Mouse (Mus musculus) midbrain, embryonic 16.5 days (tissue): Measurements from ENCODE around the gene Chil1. TPM values are rescaled to one million over a fixed set of nuclear protein-coding genes. Genes with fewer than 3 reads are reported as not detected.

Source experiments
- ATAC-seq: fragments of 200-750 bp; cut with Nextera tagmentation; 2 replicates; pipeline ENCODE4 v1.8.0; 2017; ENCODE audit warnings: moderate TSS enrichment
- H3K27ac ChIP-seq: fragments of 300-500 bp; sonication (generic); 2 replicates; pipeline ENCODE4 v1.5.1; 2014; ENCODE audit warnings: mild to moderate bottlenecking, low read length, mixed read lengths
- H3K27me3 ChIP-seq: fragments of 300-500 bp; sonication (generic); 2 replicates; pipeline ENCODE4 v1.6.1; 2014; ENCODE audit warnings: low read depth, low read length, mixed read lengths; ENCODE audit not compliant: control insufficient read depth, insufficient read depth
- H3K36me3 ChIP-seq: fragments of 300-500 bp; sonication (generic); 2 replicates; pipeline ENCODE4 v1.6.1; 2014; ENCODE audit warnings: mild to moderate bottlenecking, low read length, moderate library complexity, mixed read lengths; ENCODE audit not compliant: control insufficient read depth, insufficient read depth
- H3K4me1 ChIP-seq: fragments of 300-500 bp; sonication (generic); 2 replicates; pipeline ENCODE4 v1.6.1; 2014; ENCODE audit warnings: mild to moderate bottlenecking, low read length, mixed read lengths; ENCODE audit not compliant: control insufficient read depth, insufficient read depth
- H3K4me2 ChIP-seq: fragments of 300-500 bp; sonication (generic); 2 replicates; pipeline ENCODE4 v1.6.1; 2014; ENCODE audit warnings: mild to moderate bottlenecking, low read length, mixed read lengths
- H3K4me3 ChIP-seq: fragments of 300-500 bp; sonication (generic); 2 replicates; pipeline ENCODE4 v1.5.1; 2014; ENCODE audit warnings: low read depth, mild to moderate bottlenecking, low read length, moderate library complexity, mixed read lengths
- H3K9ac ChIP-seq: fragments of 300-500 bp; sonication (generic); 2 replicates; pipeline ENCODE4 v1.6.1; 2014; ENCODE audit warnings: low read depth, low read length, mixed read lengths
- H3K9me3 ChIP-seq: fragments of 300-500 bp; sonication (generic); replicated peaks from 2 replicates; pipeline ENCODE4 v1.6.1; 2014; ENCODE audit warnings: mild to moderate bottlenecking, low read length, mixed read lengths; ENCODE audit not compliant: control insufficient read depth, poor library complexity, severe bottlenecking
- WGBS: fragments of 180-500 bp; shearing (Covaris S2); extraction: QIAGEN DNeasy Blood & Tissue Kit; methylation state at CpG from one replicate; pipeline ENCODE4 v1.1.7; 2014; 5-methylcytosine and 5-hydroxymethylcytosine counted together
- polyA plus RNA-seq: library from polyadenylated mRNA; unstranded; fragments of >200 nt; fragmentation: Nextera tagmentation; extraction: Ambion mirVana; gene quantifications from 2 replicates; pipeline ENCODE4 v1.2.1, GENCODE M21; 2015

Gene Chil1
- polyA plus RNA-seq, result 2.0 and 3.9 TPM in 2 replicates

DNA sequence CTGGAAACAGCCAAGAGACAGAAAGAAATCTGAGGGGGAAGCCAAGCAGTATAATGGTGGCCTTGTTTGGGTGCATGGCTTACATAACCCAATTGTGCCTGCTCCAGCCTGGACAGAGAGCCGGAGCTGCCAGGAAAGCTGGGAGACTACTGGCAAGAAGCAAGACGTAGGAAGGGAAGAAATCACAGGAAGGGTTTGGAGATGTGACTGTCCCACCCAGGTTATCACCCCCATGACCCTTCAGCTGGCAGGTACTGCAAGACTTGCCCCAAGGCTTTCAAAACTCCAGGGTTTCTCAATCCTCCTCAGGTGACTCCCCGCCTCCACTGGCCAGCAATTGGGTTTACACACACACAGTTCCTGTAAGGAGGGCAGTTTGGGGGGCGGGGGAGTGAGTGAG lies at the start of gene Chil1:
Gene Chil1 (plus strand): TSS at position 152 of the 400 bp plus-strand sequence.
- H3K4me2 ChIP-seq, result no peak within 1 kb of the TSS
- no peak within 1 kb of the TSS for H3K9ac ChIP-seq
- no peak for ATAC-seq
- WGBS, result 58% methylated on average over 4 of the region's 4 CpGs
- H3K4me1 ChIP-seq, result no peaks in the 10 kb centered on the region
- no peaks in the 10 kb centered on the region for H3K9me3 ChIP-seq
- H3K4me3 ChIP-seq, result no peak within 1 kb of the TSS
- H3K36me3 ChIP-seq, result no peaks in the 10 kb centered on the region
- no peaks in the 10 kb centered on the region; the same call in 1 of the 2 replicates for H3K27me3 ChIP-seq
- no peak within 1 kb of the TSS for H3K27ac ChIP-seq

DNA sequence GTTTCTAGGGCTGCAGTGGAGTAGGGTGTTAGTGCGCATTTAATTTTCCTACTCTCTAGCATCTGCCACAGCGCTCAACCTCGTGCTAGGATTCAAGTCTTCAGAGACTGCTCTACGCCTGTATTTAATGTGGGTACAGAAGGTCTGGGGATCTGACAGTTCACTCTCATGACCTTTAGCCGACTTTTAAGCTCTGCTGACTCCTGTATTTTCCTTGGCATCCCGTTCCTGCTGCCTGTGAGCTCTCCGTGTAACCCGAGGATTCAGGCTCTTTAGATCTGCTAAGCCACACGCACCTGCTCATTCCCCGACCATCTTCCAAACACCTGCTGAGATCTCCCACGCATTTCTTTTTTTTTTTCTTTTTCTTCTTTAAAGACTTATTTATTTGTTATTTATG lies 48.7 kb upstream of the Chil1 start:
- no peaks in the 10 kb centered on the region for H3K4me1 ChIP-seq
- H3K36me3 ChIP-seq, result no peaks in the 10 kb centered on the region
- no peak overlapping the region for H3K9ac ChIP-seq
- no peaks in the 10 kb centered on the region for H3K27me3 ChIP-seq
- no peak overlapping the region for H3K4me3 ChIP-seq
- WGBS, result 63% methylated on average over 11 of the region's 11 CpGs
- H3K27ac ChIP-seq, result no peak overlapping the region
- H3K4me2 ChIP-seq, result no peak overlapping the region
- no peaks in the 10 kb centered on the region for H3K9me3 ChIP-seq
- ATAC-seq, result no peak

DNA sequence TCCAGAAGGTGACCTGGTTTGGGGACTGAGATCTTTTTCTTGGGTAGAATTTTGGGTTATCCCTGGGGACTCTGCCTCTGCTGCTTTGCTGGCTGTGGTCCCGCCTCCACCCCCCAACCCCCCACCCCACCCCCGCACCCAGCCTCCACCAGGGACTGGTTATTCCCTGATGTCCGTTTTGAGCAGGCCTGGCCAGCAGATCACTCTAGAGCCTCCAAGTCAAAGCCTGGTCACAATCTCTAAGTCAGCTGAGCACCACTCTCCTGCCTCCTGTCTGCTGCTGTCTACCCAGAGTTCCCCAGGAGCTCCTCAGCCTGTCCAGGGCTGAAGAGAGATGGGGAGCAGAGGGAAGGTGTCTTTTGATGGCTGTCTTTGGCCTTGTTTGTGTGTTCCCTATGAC lies 45.6 kb upstream of the Chil1 start:
- ATAC-seq, result no peak
- H3K27me3 ChIP-seq, result no peaks in the 10 kb centered on the region; the same call in 1 of the 2 replicates
- no peak overlapping the region for H3K4me3 ChIP-seq
- H3K9ac ChIP-seq, result no peak overlapping the region
- H3K4me1 ChIP-seq, result no peaks in the 10 kb centered on the region
- H3K4me2 ChIP-seq, result no peak overlapping the region
- WGBS, result 59% methylated on average over 3 of the region's 3 CpGs
- H3K27ac ChIP-seq, result no peak overlapping the region
- H3K9me3 ChIP-seq, result no peaks in the 10 kb centered on the region
- H3K36me3 ChIP-seq, result no peaks in the 10 kb centered on the region

DNA sequence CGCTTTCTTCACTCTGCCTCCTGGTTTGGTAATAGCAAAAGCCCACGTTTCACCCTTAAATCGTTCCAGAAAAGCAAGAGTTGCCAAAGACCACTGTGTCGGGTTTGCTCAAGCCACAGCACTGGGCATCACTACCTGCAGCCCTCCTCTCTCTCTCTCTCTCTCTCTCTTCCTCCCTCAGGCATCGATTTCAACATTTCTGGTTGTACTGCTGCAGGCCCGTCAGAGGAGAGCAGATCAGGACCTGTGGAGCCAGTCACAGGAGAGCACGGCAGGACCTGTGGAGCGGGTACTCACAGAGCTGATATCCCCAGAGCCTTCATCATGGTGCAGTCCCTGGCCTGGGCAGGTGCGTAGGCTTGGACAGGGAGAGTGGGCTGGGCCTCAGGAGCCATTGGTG lies 43.6 kb upstream of the Chil1 start:
- H3K27me3 ChIP-seq, result no peaks in the 10 kb centered on the region; the same call in 1 of the 2 replicates
- ATAC-seq, result no peak
- H3K27ac ChIP-seq, result no peak overlapping the region
- 88% methylated on average over 9 of the region's 9 CpGs for WGBS
- no peak overlapping the region for H3K9ac ChIP-seq
- H3K9me3 ChIP-seq, result no peaks in the 10 kb centered on the region
- H3K4me2 ChIP-seq, result no peak overlapping the region
- no peaks in the 10 kb centered on the region for H3K36me3 ChIP-seq
- H3K4me1 ChIP-seq, result peaks cover 10% of the 10 kb centered on the region; the same call in 1 of the 2 replicates
- no peak overlapping the region for H3K4me3 ChIP-seq

- Histone ChIP-seq H3K27me3 (no peaks in the 10 kb centered on the region; the same call in 1 of the 2 replicates), H3K9me3 (no peaks in the 10 kb centered on the region), H3K4me3 (no peak overlapping the region), H3K4me1 (peaks cover 13% of the 10 kb centered on the region), H3K9ac (no peak overlapping the region), H3K36me3 (no peaks in the 10 kb centered on the region), H3K27ac (peak overlapping the region; percentile 36; the same call in 1 of the 2 replicates), H3K4me2 (no peak overlapping the region)
- peak; percentile 54 for ATAC-seq
- WGBS, result 27% methylated on average over 4 of the region's 4 CpGs
Observed at GRCm38 (mm10) chr1:134142363-134142794, 39.6 kb upstream of the Chil1 start.

- no peak for ATAC-seq
- no peak overlapping the region for H3K27ac ChIP-seq
- H3K4me2 ChIP-seq, result no peak overlapping the region
- 84% methylated on average over 8 of the region's 8 CpGs for WGBS
- no peak overlapping the region for H3K4me3 ChIP-seq
- no peaks in the 10 kb centered on the region for H3K36me3 ChIP-seq
- no peaks in the 10 kb centered on the region for H3K27me3 ChIP-seq
- no peak overlapping the region for H3K9ac ChIP-seq
- H3K9me3 ChIP-seq, result no peaks in the 10 kb centered on the region
- H3K4me1 ChIP-seq, result peaks cover 13% of the 10 kb centered on the region
Observed at GRCm38 (mm10) chr1:134146066-134146465, 35.9 kb upstream of the Chil1 start.

DNA sequence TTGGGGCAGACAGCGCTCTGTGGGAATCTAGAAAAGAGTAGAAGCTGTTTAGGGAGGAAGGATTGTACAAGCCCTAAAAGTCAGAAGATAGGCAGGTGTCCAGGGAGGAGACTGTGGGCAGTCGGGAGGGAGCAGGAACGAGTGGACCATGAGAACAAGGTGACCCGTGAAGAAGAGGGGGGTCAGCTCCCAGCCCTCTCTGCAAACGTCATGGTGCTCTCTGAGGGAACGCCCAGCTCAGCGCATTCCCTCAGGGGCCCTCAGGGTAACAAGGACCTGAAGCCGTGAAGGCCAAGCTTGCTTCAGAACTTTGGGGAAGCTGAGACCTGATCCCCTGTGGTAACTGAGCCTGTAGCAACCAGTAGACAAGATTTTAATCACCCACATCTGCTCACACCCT lies 31.9 kb upstream of the Chil1 start:
- Histone ChIP-seq H3K4me3 (no peak overlapping the region), H3K27me3 (no peaks in the 10 kb centered on the region), H3K9ac (no peak overlapping the region), H3K9me3 (no peaks in the 10 kb centered on the region), H3K4me2 (no peak overlapping the region), H3K36me3 (no peaks in the 10 kb centered on the region), H3K27ac (no peak overlapping the region), H3K4me1 (no peaks in the 10 kb centered on the region)
- WGBS, result 73% methylated on average over 8 of the region's 8 CpGs
- no peak for ATAC-seq

- no peaks in the 10 kb centered on the region for H3K4me1 ChIP-seq
- no peaks in the 10 kb centered on the region for H3K9me3 ChIP-seq
- no peak overlapping the region for H3K4me3 ChIP-seq
- no peak overlapping the region for H3K9ac ChIP-seq
- no peaks in the 10 kb centered on the region for H3K27me3 ChIP-seq
- H3K27ac ChIP-seq, result no peak overlapping the region
- H3K4me2 ChIP-seq, result no peak overlapping the region
- WGBS, result 92% methylated on average over 9 of the region's 9 CpGs
- ATAC-seq, result peak; percentile 38; the same call in 1 of the 2 replicates
- H3K36me3 ChIP-seq, result no peaks in the 10 kb centered on the region
Observed at GRCm38 (mm10) chr1:134150745-134151144, 31.2 kb upstream of the Chil1 start.

DNA sequence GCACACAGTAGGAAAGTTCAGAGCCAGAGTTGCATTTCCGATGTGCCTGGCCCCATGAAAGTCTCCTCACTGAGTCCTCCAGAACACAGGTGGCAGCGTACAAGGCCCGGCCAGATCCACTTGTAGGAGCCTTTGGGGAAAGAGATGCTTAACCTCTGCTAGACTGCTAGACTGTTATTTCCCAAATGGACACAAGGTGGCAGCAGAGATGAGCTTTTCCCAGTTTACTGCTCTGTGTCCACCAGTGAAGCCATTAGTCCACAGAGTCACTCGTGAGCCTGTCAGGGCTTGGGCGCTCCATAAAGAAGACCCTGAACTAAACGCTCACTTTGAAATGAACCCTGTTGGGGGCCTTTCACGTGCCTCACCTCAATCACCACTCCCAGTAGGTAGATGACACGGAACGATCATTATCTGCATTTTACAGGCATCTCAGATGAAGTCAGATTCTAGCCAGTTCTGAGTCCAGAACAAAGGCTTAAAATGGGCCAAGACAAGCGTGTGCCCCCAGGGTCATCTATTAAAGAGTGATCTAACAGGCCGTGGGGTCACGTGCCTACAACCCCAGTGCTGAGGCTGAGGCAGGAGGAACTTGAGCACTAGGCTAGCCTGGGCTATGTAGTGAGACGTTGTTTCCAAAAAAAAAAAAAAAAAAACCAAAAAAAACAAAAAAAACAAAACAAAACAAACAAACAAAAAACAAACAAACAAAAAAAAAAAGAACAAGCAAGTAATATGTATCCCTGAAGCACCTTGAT lies 30.1 kb upstream of the Chil1 start:
- no peak overlapping the region for H3K9ac ChIP-seq
- no peak overlapping the region for H3K4me3 ChIP-seq
- peak; percentile 79 for ATAC-seq
- 34% methylated on average over 13 of the region's 13 CpGs for WGBS
- no peak overlapping the region for H3K27ac ChIP-seq
- no peaks in the 10 kb centered on the region for H3K9me3 ChIP-seq
- no peak overlapping the region for H3K4me2 ChIP-seq
- no peaks in the 10 kb centered on the region for H3K4me1 ChIP-seq
- no peaks in the 10 kb centered on the region for H3K36me3 ChIP-seq
- H3K27me3 ChIP-seq, result no peaks in the 10 kb centered on the region
